Mouse (Mus musculus) ovary, adult 18-20 months (tissue): Measurements from ENCODE around the gene Fstl4.

ENCODE experiments used
- DNase-seq: peaks from one replicate; pipeline ENCODE4 v3.0.0; 2022; ENCODE audit warnings: low spot score, mixed read lengths

Fstl4 gene

GRCm38 (mm10) chr11:52914431-52914830 lies 150.0 kb downstream of the Fstl4 start:
- no peak for DNase-seq

GRCm38 (mm10) chr11:52915648-52916047 lies 151.2 kb downstream of the Fstl4 start:
- no peak for DNase-seq

- DNase-seq = peak; percentile 31
Observed at GRCm38 (mm10) chr11:52919231-52919960, 155.0 kb downstream of the Fstl4 start.

DNA sequence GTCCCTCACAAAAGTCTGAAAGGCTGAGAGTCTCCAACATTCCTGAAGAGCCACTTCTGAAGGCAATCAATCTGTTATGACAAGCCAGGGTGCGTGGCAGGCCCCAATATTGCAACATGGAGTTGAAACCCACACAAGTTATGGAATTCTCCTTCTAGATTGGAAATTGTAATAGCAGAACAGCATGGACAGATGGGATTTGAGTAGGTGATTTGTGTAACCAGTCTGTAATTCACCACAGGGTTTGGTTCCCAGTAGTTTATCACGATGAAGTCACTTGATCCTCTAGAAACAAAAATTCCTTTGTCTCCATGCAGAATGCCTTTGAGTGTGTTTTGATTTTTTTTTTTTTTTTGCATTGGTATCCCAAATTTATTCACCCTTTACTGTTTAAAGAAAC lies 159.8 kb downstream of the Fstl4 start:
- no peak for DNase-seq

DNA sequence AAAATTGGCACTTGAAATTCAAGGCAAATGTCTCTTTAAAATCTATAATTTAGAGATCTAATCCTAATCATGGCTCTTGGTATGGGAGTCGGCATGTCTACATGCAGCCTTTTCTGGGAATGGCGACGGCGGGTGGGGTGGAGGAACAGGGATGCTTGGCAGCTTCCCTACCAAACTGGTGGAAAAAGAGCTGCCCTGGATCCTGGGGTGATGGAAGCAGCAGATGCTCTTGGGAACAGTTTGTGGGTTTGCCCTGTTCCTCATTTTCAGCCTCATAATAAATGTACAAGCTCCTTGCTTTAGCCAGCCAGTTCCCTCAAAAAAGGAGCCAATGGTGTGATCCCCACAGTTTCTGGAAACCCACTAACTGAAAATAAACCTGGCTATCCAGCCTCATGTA lies 163.9 kb downstream of the Fstl4 start:
- no peak for DNase-seq

DNA sequence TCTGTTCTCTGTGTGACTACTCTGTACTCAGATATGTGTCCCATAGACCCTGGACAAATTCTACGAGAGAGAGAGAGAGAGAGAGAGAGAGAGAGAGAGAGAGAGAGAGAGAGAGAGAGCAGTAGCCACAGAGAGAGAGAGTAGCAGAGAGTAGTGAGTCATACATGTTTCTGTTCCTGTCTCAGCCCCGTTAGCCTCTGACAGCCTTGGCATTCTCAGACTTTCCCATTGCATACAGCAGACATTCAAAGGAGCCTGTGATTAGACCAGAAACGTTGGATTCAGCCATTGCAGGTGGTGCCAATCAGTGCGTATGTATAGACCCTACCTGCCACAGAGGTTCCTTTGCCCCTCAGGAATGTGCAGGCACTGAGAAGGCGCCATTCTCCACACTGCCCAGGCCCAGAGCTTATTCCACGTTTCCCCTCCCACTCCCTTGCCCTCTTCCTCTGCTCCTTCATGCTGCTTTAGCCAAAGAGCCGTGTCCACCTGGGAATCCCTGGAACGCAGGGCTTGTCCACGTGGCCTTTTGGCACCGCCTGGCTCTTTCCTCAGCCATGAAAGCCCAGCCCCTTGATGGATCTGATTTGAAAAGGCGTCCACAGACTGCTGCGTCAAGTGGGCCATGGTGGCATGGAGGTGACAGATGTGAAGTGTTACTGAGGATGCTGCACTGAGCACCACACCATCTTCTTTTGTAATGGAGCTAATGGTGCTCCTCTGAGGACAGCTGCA lies 175.1 kb downstream of the Fstl4 start:
- no peak for DNase-seq

DNA sequence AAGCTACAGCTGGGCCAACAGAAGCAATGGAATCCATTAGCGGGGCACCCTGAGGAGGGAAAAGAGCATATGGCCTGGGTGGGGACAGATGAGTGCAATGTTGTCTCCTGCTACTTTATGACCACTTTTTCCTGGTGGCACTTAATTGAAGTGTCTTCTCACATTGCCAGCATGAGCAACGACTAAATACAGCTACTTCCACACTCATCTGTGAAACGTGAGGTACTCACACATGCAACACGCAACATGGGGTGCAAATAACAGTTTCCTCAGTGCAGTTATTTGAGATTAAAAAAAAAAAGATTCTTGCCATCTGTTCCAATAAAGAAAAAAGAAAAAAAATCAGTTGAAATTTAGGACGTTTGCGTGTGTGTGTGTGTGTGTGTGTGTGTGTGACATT lies 178.5 kb downstream of the Fstl4 start:
- no peak for DNase-seq

GRCm38 (mm10) chr11:52954995-52955394 lies 190.6 kb downstream of the Fstl4 start:
- no peak for DNase-seq

DNA sequence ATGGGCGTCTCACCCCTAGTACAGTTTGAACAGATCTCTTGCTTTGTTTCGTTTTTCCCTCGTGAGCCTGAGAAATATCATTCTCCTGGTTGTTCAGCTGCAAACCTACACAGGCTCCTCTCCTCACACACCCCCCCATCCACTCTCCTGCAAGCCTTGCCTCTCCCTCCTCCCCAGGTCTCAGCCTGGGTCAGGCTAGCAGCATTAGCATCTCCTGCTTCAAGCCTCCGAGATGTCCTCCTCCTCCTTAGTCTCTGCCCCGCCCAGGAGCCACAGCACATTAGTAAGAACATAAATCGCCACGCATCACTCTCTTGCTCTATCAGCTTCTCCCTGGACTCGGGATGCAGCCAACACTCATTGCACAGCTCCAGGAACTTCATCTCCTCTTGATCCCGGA lies 204.4 kb downstream of the Fstl4 start:
- DNase-seq = no peak

GRCm38 (mm10) chr11:52970396-52970795 lies 206.0 kb downstream of the Fstl4 start:
- no peak for DNase-seq

- no peak for DNase-seq
Observed at GRCm38 (mm10) chr11:52986986-52987385, 222.6 kb downstream of the Fstl4 start.

- DNase-seq = no peak
Observed at GRCm38 (mm10) chr11:52994688-52995087, 230.3 kb downstream of the Fstl4 start.

- DNase-seq = no peak
Observed at GRCm38 (mm10) chr11:52996434-52997093, 232.1 kb downstream of the Fstl4 start.

- DNase-seq = no peak
Observed at GRCm38 (mm10) chr11:52997421-52997820, 233.0 kb downstream of the Fstl4 start.

GRCm38 (mm10) chr11:53000226-53000625 lies 235.8 kb downstream of the Fstl4 start:
- DNase-seq = no peak

DNA sequence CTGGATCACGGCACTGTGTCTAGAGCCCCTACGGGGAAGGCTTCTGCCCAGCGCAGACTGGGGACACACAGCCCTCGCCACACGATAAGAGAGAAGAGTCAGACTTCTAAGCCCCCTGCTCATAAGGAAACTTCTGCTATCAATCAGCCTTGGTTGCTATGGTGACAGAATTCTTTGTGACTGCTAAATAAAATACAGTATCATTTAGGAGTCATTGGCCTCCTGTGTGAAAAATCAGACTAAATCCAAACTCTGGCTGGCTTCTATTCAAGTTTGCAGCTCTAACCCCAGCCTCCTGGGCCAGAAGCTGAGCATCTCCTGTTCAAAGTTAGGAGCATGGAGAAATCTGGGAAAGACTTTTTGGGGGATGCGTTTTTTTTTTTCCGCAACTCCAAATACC lies 238.9 kb downstream of the Fstl4 start:
- DNase-seq = no peak

- DNase-seq = no peak
Observed at GRCm38 (mm10) chr11:53003811-53004210, 239.4 kb downstream of the Fstl4 start.

DNA sequence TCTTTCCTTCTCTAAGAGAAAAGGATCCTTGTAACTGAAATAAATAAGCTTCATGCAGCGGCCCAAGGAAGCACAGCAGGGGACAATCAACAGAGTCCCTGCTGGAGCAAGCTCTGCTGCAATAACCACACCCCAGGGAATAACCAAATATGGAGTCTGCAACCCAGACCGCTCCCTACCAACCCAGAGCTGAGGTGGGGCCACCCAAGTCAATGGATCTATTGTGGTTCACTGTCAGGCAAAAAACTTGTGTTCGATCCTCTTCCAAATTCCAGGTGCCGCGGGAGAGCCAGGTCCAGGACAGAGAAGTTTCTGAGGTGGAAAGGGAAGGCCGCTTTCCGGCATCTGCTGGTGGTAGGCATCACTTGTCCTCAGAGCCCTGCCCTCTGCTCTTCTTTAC lies 245.2 kb downstream of the Fstl4 start:
- no peak for DNase-seq

DNA sequence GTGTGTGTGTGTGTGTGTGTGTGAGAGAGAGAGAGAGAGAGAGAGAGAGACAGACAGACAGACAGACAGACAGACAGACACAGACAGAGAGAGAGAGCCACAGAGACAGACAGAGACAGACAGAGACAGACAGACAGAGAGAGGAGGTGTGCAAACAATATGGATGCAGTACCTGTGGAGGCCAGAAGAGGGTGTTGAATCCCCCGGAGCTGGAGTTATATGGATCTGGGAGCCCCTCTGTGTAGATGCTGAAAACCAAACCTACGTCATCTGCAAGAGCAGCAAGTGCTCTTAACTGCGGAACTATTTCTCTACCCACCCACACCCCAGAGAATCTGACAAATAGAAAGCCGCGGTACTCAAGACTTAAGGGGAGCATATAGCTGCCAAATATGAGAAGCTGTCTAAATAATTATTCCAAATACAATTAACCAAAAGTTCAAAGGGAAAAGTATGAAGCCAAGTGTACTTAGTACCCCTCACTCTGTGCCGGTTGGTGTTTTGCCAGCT lies 247.6 kb downstream of the Fstl4 start:
- no peak for DNase-seq

GRCm38 (mm10) chr11:53013906-53014305 lies 249.5 kb downstream of the Fstl4 start:
- no peak for DNase-seq

GRCm38 (mm10) chr11:53016358-53017021 lies 252.1 kb downstream of the Fstl4 start:
- DNase-seq = no peak

DNA sequence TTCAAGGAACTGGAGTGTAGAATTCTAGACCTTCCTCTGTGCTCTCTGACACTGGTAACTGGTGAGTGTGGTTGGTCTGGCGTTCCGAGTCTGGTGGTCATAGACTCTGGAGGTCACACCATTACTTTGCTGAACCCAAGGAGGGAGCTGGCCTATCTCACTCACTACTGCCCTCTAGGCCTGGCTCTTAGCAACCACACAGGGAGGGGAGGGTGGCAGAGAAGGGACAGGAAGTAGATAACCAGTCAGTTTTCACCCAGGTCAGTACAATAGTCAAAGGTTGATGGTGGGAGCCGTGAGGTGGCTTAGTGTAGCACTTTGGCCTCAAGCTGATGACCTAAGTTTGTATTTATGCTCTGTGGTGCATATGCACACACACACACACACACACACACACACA lies 255.1 kb downstream of the Fstl4 start:
- no peak for DNase-seq
